Mouse (Mus musculus): ENCODE results near the gene Dhfr. TPM values are rescaled to one million over a fixed set of nuclear protein-coding genes. Genes with fewer than 3 reads are reported as not detected.
A peak's percentile ranks its signal among the peaks of the same experiment; 100 is the strongest.

Dhfr gene
- polyA plus RNA-seq, 1 experiment from 2014 or later = 7.9 TPM

GRCm38 (mm10) chr13:92410486-92410885, 56.0 kb downstream of the Dhfr start:
- Histone ChIP-seq H3K27ac (ENCODE audit: low read length) (no peak overlapping the region), H3K36me3 (ENCODE audit: control insufficient read depth, insufficient read depth) (no peaks in the 10 kb centered on the region), H3K4me1 (replicated peaks; ENCODE audit: control insufficient read depth, insufficient read depth, low read length) (no peaks in the 10 kb centered on the region), H3K9ac (replicated peaks; ENCODE audit: low read depth, low read length) (no peak overlapping the region), H3K9me3 (ENCODE audit: control insufficient read depth, low read length) (no peaks in the 10 kb centered on the region), H3K4me2 (ENCODE audit: low read length) (no peak overlapping the region), H3K27me3 (replicated peaks; ENCODE audit: control insufficient read depth, insufficient read depth, low read length) (no peaks in the 10 kb centered on the region), H3K4me3 (replicated peaks; ENCODE audit: low read length) (no peak overlapping the region)
- WGBS = 61% methylated on average over 2 of the region's 2 CpGs
- no peak for ATAC-seq

GRCm38 (mm10) chr13:92419630-92420029, 65.1 kb downstream of the Dhfr start:
- Histone ChIP-seq H3K36me3 (ENCODE audit: control insufficient read depth, insufficient read depth) (no peaks in the 10 kb centered on the region), H3K27ac (ENCODE audit: low read length) (no peak overlapping the region), H3K9me3 (ENCODE audit: control insufficient read depth, low read length) (no peaks in the 10 kb centered on the region), H3K27me3 (replicated peaks; ENCODE audit: control insufficient read depth, insufficient read depth, low read length) (peaks cover under 1% of the 10 kb centered on the region), H3K4me3 (replicated peaks; ENCODE audit: low read length) (no peak overlapping the region), H3K9ac (replicated peaks; ENCODE audit: low read depth, low read length) (no peak overlapping the region), H3K4me2 (ENCODE audit: low read length) (no peak overlapping the region), H3K4me1 (replicated peaks; ENCODE audit: control insufficient read depth, insufficient read depth, low read length) (no peaks in the 10 kb centered on the region)
- ATAC-seq = no peak
- whole genome bisulfite sequencing = 89% methylated on average over 11 of the region's 11 CpGs

GRCm38 (mm10) chr13:92423711-92424110, 69.2 kb downstream of the Dhfr start:
- WGBS = 60% methylated on average over 3 of the region's 3 CpGs
- Histone ChIP-seq H3K4me2 (ENCODE audit: low read length) (no peak overlapping the region), H3K9me3 (ENCODE audit: control insufficient read depth, low read length) (no peaks in the 10 kb centered on the region), H3K4me1 (replicated peaks; ENCODE audit: control insufficient read depth, insufficient read depth, low read length) (peaks cover 13% of the 10 kb centered on the region), H3K4me3 (replicated peaks; ENCODE audit: low read length) (no peak overlapping the region), H3K36me3 (ENCODE audit: control insufficient read depth, insufficient read depth) (no peaks in the 10 kb centered on the region), H3K27ac (ENCODE audit: low read length) (no peak overlapping the region), H3K9ac (replicated peaks; ENCODE audit: low read depth, low read length) (no peak overlapping the region), H3K27me3 (replicated peaks; ENCODE audit: control insufficient read depth, insufficient read depth, low read length) (peaks cover 16% of the 10 kb centered on the region)
- ATAC-seq = no peak

GRCm38 (mm10) chr13:92425758-92426264, 71.3 kb downstream of the Dhfr start, which contains the start of gene Ankrd34b:
Gene Ankrd34b (plus strand): TSS chr13:92425896.
- peak within 1 kb of the TSS; percentile 92 for H3K4me2 ChIP-seq (ENCODE audit: low read length)
- under 1% methylated on average over 54 of the region's 54 CpGs for WGBS
- peaks cover 13% of the 10 kb centered on the region for H3K4me1 ChIP-seq (replicated peaks; ENCODE audit: control insufficient read depth, insufficient read depth, low read length)
- peaks cover 18% of the 10 kb centered on the region for H3K27me3 ChIP-seq (replicated peaks; ENCODE audit: control insufficient read depth, insufficient read depth, low read length)
- peak within 1 kb of the TSS; percentile 65 for H3K4me3 ChIP-seq (replicated peaks; ENCODE audit: low read length)
- peak within 1 kb of the TSS; percentile 54 for H3K9ac ChIP-seq (replicated peaks; ENCODE audit: low read depth, low read length)
- H3K27ac ChIP-seq (ENCODE audit: low read length) = no peak within 1 kb of the TSS
- no peaks in the 10 kb centered on the region for H3K9me3 ChIP-seq (ENCODE audit: control insufficient read depth, low read length)
- ATAC-seq = peak; percentile 73
- no peaks in the 10 kb centered on the region for H3K36me3 ChIP-seq (ENCODE audit: control insufficient read depth, insufficient read depth)

GRCm38 (mm10) chr13:92426294-92427051, 71.9 kb downstream of the Dhfr start:
- under 1% methylated on average over 81 of the region's 92 CpGs for WGBS
- Histone ChIP-seq H3K9ac (replicated peaks; ENCODE audit: low read depth, low read length) (peak overlapping the region; percentile 54), H3K4me2 (ENCODE audit: low read length) (peak overlapping the region; percentile 92), H3K9me3 (ENCODE audit: control insufficient read depth, low read length) (no peaks in the 10 kb centered on the region), H3K27me3 (replicated peaks; ENCODE audit: control insufficient read depth, insufficient read depth, low read length) (peaks cover 18% of the 10 kb centered on the region), H3K27ac (ENCODE audit: low read length) (no peak overlapping the region), H3K36me3 (ENCODE audit: control insufficient read depth, insufficient read depth) (no peaks in the 10 kb centered on the region), H3K4me3 (replicated peaks; ENCODE audit: low read length) (peak overlapping the region; percentile 65), H3K4me1 (replicated peaks; ENCODE audit: control insufficient read depth, insufficient read depth, low read length) (peaks cover 13% of the 10 kb centered on the region)
- peak; percentile 75 for ATAC-seq

GRCm38 (mm10) chr13:92427351-92427855, 72.9 kb downstream of the Dhfr start:
- no peak overlapping the region for H3K27ac ChIP-seq (ENCODE audit: low read length)
- peaks cover 18% of the 10 kb centered on the region for H3K27me3 ChIP-seq (replicated peaks; ENCODE audit: control insufficient read depth, insufficient read depth, low read length)
- H3K9ac ChIP-seq (replicated peaks; ENCODE audit: low read depth, low read length) = no peak overlapping the region
- 59% methylated on average over 4 of the region's 4 CpGs for WGBS
- H3K9me3 ChIP-seq (ENCODE audit: control insufficient read depth, low read length) = no peaks in the 10 kb centered on the region
- no peak for ATAC-seq
- H3K4me2 ChIP-seq (ENCODE audit: low read length) = peak overlapping the region; percentile 92
- H3K4me3 ChIP-seq (replicated peaks; ENCODE audit: low read length) = no peak overlapping the region; the same call in 1 of the 2 replicates
- H3K4me1 ChIP-seq (replicated peaks; ENCODE audit: control insufficient read depth, insufficient read depth, low read length) = peaks cover 13% of the 10 kb centered on the region
- no peaks in the 10 kb centered on the region for H3K36me3 ChIP-seq (ENCODE audit: control insufficient read depth, insufficient read depth)

Other genes with a start within 250 kb of the Dhfr start
- 2.1 and 4.0 TPM in 2 replicates for gene Rasgrf2, start 223.1 kb upstream of the Dhfr start, polyA plus RNA-seq (2015; fragmentation: Nextera tagmentation; extraction: Ambion mirVana)
- 1.1 TPM in 2 replicates for gene Gm20379, start 48.7 kb upstream of the Dhfr start, polyA plus RNA-seq (2015; fragmentation: Nextera tagmentation; extraction: Ambion mirVana)
- gene Msh3, start 277 bp downstream of the Dhfr start, polyA plus RNA-seq (2015; fragmentation: Nextera tagmentation; extraction: Ambion mirVana) = 30.4 and 31.5 TPM in 2 replicates
- gene Ankrd34b, start 71.2 kb downstream of the Dhfr start, polyA plus RNA-seq (2015; fragmentation: Nextera tagmentation; extraction: Ambion mirVana) = 0.67 and 0.96 TPM in 2 replicates
- gene Fam151b, start 129.3 kb downstream of the Dhfr start, polyA plus RNA-seq (2015; fragmentation: Nextera tagmentation; extraction: Ambion mirVana) = 0.18 and 0.27 TPM in 2 replicates
- 11.1 and 11.3 TPM in 2 replicates for gene Zfyve16, start 176.1 kb downstream of the Dhfr start, polyA plus RNA-seq (2015; fragmentation: Nextera tagmentation; extraction: Ambion mirVana)
- not detected in 2 replicates for gene Spz1, start 221.4 kb downstream of the Dhfr start, polyA plus RNA-seq (2015; fragmentation: Nextera tagmentation; extraction: Ambion mirVana)